In genomic region chr10:80174705-80175104, GRCm38 (mm10) we compare ENCODE assay signal across 8 mouse cellular contexts. TPM values are rescaled to one million over a fixed set of nuclear protein-coding genes. Genes with fewer than 3 reads are reported as not detected.
A peak's percentile ranks its signal among the peaks of the same experiment; 100 is the strongest.
DNase-seq lines count a peak whose midpoint lies in the region; ATAC-seq and TF ChIP-seq lines count a peak whose summit lies in the region.

No protein-coding gene starts in this region.

- no peak for DNase-seq in gastrocnemius, adult 2 months
- no peak for DNase-seq in gastrocnemius, postnatal 10 days
- no peak for DNase-seq in testis, postnatal 14 days (ENCODE audit: low spot score)
- peak; percentile 80 for DNase-seq in embryo, embryonic 11 days
- no peak for DNase-seq in frontal cortex, postnatal 14 days (ENCODE audit: low spot score in 2 of 2)
- DNase-seq in c-Kit-positive CD71-positive TER-119-positive erythroid progenitor cells, embryonic 14.5 days (ENCODE audit: low spot score): no peak

- intact Hi-C loops in gastrocnemius, adult 2 months (cut with DNase I): loop anchor here (1.0 kb wide), 2 partner anchors 25 to 71 kb away; no protein-coding TSS in a partner anchor

- TF ChIP-seq CTCF in gastrocnemius, adult 2 months (IDR thresholded peaks at IDR 0.05): peak; percentile 51
- peak; percentile 38; the same call in 1 of the 2 replicates for TF ChIP-seq CTCF in testis, adult 2 months (IDR thresholded peaks at IDR 0.05; ENCODE audit: control insufficient read depth, insufficient read depth, insufficient replicate concordance, low read depth, low read length)

- ATAC-seq in megakaryocyte progenitor cell, adult 5-6 weeks (replicated peaks; ENCODE audit: poor library complexity): peak; percentile 58

- H3K4me1 ChIP-seq in testis, adult 2 months (ENCODE audit: control insufficient read depth, insufficient read depth, low read length): peaks cover 26% of the 10 kb centered on the region

- TF ChIP-seq POLR2A in testis, adult 2 months (IDR thresholded peaks at IDR 0.05; ENCODE audit: control insufficient read depth, low read depth, low read length): no peak

- H3K36me3 ChIP-seq in testis, adult 2 months (ENCODE audit: control insufficient read depth, insufficient read depth, low read length): peaks cover 4% of the 10 kb centered on the region

- H3K4me3 ChIP-seq in gastrocnemius, adult 2 months: no peak overlapping the region
- no peak overlapping the region for H3K4me3 ChIP-seq in testis, adult 2 months (ENCODE audit: control insufficient read depth, low read depth, low read length)

- no peaks in the 10 kb centered on the region for H3K27me3 ChIP-seq in testis, adult 2 months (ENCODE audit: control insufficient read depth, insufficient read depth, low read length)

- no peak overlapping the region for H3K27ac ChIP-seq in gastrocnemius, adult 2 months
- H3K27ac ChIP-seq in testis, adult 2 months (ENCODE audit: control insufficient read depth, insufficient read depth, low read depth, low read length): no peak overlapping the region

RNA-seq across cellular contexts. Expression of gene 1600002K03Rik, which starts 2.0 kb away (rescaled TPM):
- total RNA-seq in gastrocnemius, adult 2 months (2021): 1 to 10 TPM; 6.6 to 7.1 TPM
- total RNA-seq in gastrocnemius, postnatal 10 days (2021): 1 to 10 TPM; 3.9 to 5.5 TPM
- 7.4 and 7.9 TPM in 2 replicates for polyA plus RNA-seq in testis, adult 2 months (2012; rRNA removed)
- total RNA-seq in megakaryocyte progenitor cell, adult 5-6 weeks (2015): 17.2 and 18.2 TPM in 2 replicates
- total RNA-seq in megakaryocyte progenitor cell, adult 5-6 weeks (2017): 13.4 and 13.5 TPM in 2 replicates

RNA-seq across cellular contexts. Expression of gene Efna2, which starts 4.6 kb away (rescaled TPM):
- total RNA-seq in gastrocnemius, adult 2 months (2021): under 1 TPM; 0.23 to 0.73 TPM
- 1 to 10 TPM; 1.1 to 1.9 TPM for total RNA-seq in gastrocnemius, postnatal 10 days (2021)
- polyA plus RNA-seq in testis, adult 2 months (2012; rRNA removed): 1.1 and 1.4 TPM in 2 replicates
- total RNA-seq in megakaryocyte progenitor cell, adult 5-6 weeks (2015): 0.54 TPM in 1 of 2 replicates, not detected in the other
- 0.37 TPM in 1 of 2 replicates, not detected in the other for total RNA-seq in megakaryocyte progenitor cell, adult 5-6 weeks (2017)

RNA-seq across cellular contexts. Expression of gene Cirbp, which starts 8.9 kb away (rescaled TPM):
- total RNA-seq in gastrocnemius, adult 2 months (2021): 10 to 100 TPM; 22.1 to 30.7 TPM
- total RNA-seq in gastrocnemius, postnatal 10 days (2021): 10 to 100 TPM; 84.3 to 88.4 TPM
- polyA plus RNA-seq in testis, adult 2 months (2012; rRNA removed): 105 and 127 TPM in 2 replicates
- total RNA-seq in megakaryocyte progenitor cell, adult 5-6 weeks (2015): 16.1 and 18.4 TPM in 2 replicates
- 35.4 and 60.4 TPM in 2 replicates for total RNA-seq in megakaryocyte progenitor cell, adult 5-6 weeks (2017)

RNA-seq across cellular contexts. Expression of gene Midn, which starts 26.6 kb away (rescaled TPM):
- 10 to 100 TPM; 34.3 to 39.8 TPM for total RNA-seq in gastrocnemius, adult 2 months (2021)
- total RNA-seq in gastrocnemius, postnatal 10 days (2021): 10 to 100 TPM; 34.3 to 62.7 TPM
- polyA plus RNA-seq in testis, adult 2 months (2012; rRNA removed): 70.1 and 79.2 TPM in 2 replicates
- total RNA-seq in megakaryocyte progenitor cell, adult 5-6 weeks (2015): 21.4 and 22.2 TPM in 2 replicates
- total RNA-seq in megakaryocyte progenitor cell, adult 5-6 weeks (2017): 12.7 and 17.9 TPM in 2 replicates

RNA-seq across cellular contexts. Expression of gene Cbarp, which starts 34.1 kb away (rescaled TPM):
- total RNA-seq in gastrocnemius, adult 2 months (2021): 1 to 10 TPM; 1.8 to 2.3 TPM
- 1 to 10 TPM; 2.3 to 3.2 TPM for total RNA-seq in gastrocnemius, postnatal 10 days (2021)
- 3.8 and 5.1 TPM in 2 replicates for polyA plus RNA-seq in testis, adult 2 months (2012; rRNA removed)
- total RNA-seq in megakaryocyte progenitor cell, adult 5-6 weeks (2015): 3.8 and 4.8 TPM in 2 replicates
- 2.0 and 2.2 TPM in 2 replicates for total RNA-seq in megakaryocyte progenitor cell, adult 5-6 weeks (2017)
